Mouse (Mus musculus) testis, postnatal 14 days (tissue): ENCODE results near the gene Prex1.
A peak's percentile ranks its signal among the peaks of the same experiment; 100 is the strongest.

Experiments
- DNase-seq: peaks from one replicate; pipeline ENCODE4 v3.0.0; 2021; ENCODE audit warnings: low spot score

Gene Prex1

GRCm38 (mm10) chr2:166683885-166684544, 29.6 kb downstream of the Prex1 start:
- peak; percentile 68 for DNase-seq

- DNase-seq = no peak
Observed at GRCm38 (mm10) chr2:166682866-166683265, 30.8 kb downstream of the Prex1 start.

GRCm38 (mm10) chr2:166678959-166679759, 34.5 kb downstream of the Prex1 start:
- DNase-seq = no peak

- DNase-seq = no peak
Observed at GRCm38 (mm10) chr2:166676933-166677332, 36.7 kb downstream of the Prex1 start.

GRCm38 (mm10) chr2:166676498-166676897, 37.1 kb downstream of the Prex1 start:
- DNase-seq = no peak

GRCm38 (mm10) chr2:166675588-166676444, 37.8 kb downstream of the Prex1 start:
- no peak for DNase-seq

GRCm38 (mm10) chr2:166674693-166675092, 38.9 kb downstream of the Prex1 start:
- no peak for DNase-seq

GRCm38 (mm10) chr2:166673951-166674350, 39.7 kb downstream of the Prex1 start:
- DNase-seq = no peak

- no peak for DNase-seq
Observed at GRCm38 (mm10) chr2:166672171-166672965, 41.3 kb downstream of the Prex1 start.

GRCm38 (mm10) chr2:166671614-166672013, 42.0 kb downstream of the Prex1 start:
- DNase-seq = no peak

GRCm38 (mm10) chr2:166671019-166671418, 42.6 kb downstream of the Prex1 start:
- no peak for DNase-seq

- no peak for DNase-seq
Observed at GRCm38 (mm10) chr2:166669922-166670321, 43.7 kb downstream of the Prex1 start.

- DNase-seq = no peak
Observed at GRCm38 (mm10) chr2:166667790-166668695, 45.6 kb downstream of the Prex1 start.

- DNase-seq = no peak
Observed at GRCm38 (mm10) chr2:166666175-166666574, 47.5 kb downstream of the Prex1 start.

GRCm38 (mm10) chr2:166665244-166665922, 48.2 kb downstream of the Prex1 start:
- no peak for DNase-seq

GRCm38 (mm10) chr2:166664506-166664905, 49.1 kb downstream of the Prex1 start:
- no peak for DNase-seq

- DNase-seq = no peak
Observed at GRCm38 (mm10) chr2:166663250-166663961, 50.2 kb downstream of the Prex1 start.

- no peak for DNase-seq
Observed at GRCm38 (mm10) chr2:166662595-166663160, 51.0 kb downstream of the Prex1 start.

- no peak for DNase-seq
Observed at GRCm38 (mm10) chr2:166661971-166662370, 51.7 kb downstream of the Prex1 start.
